Mouse (Mus musculus): ENCODE results near the gene Olfr66.

Olfr66 gene

GRCm38 (mm10) chr7:103886152-103886551 is at the start of gene Olfr66:
Gene Olfr66 (minus strand): TSS chr7:103886252.
- DNase-seq (ENCODE audit: low spot score in 2 of 2) = no peak

GRCm38 (mm10) chr7:103934264-103934663 is 48.2 kb upstream of the Olfr66 start, which contains the start of gene Olfr632:
Gene Olfr632 (plus strand): TSS chr7:103934347.
- no peak for DNase-seq (ENCODE audit: low spot score in 2 of 2)

GRCm38 (mm10) chr7:103928525-103928924 is 42.5 kb upstream of the Olfr66 start, which contains the start of gene Olfr631:
Gene Olfr631 (plus strand): TSS chr7:103928825.
- DNase-seq (ENCODE audit: low spot score in 2 of 2) = no peak

- no peak for DNase-seq (ENCODE audit: low spot score in 2 of 2)
Measured at GRCm38 (mm10) chr7:103915338-103915737, 29.3 kb upstream of the Olfr66 start.

- no peak for DNase-seq (ENCODE audit: low spot score in 2 of 2)
Measured at GRCm38 (mm10) chr7:103912969-103913511, 27.0 kb upstream of the Olfr66 start.

- no peak for DNase-seq (ENCODE audit: low spot score in 2 of 2)
Measured at GRCm38 (mm10) chr7:103910047-103910446, 24.0 kb upstream of the Olfr66 start.

- DNase-seq (ENCODE audit: low spot score in 2 of 2) = no peak
Measured at GRCm38 (mm10) chr7:103903187-103903586, 17.1 kb upstream of the Olfr66 start, which contains the start of gene Olfr65. Gene Olfr65 (plus strand): TSS chr7:103903487.

- DNase-seq (ENCODE audit: low spot score in 2 of 2) = no peak
Measured at GRCm38 (mm10) chr7:103894385-103894784, 8.3 kb upstream of the Olfr66 start, which contains the start of gene Olfr64. Gene Olfr64 (minus strand): TSS chr7:103894485.

GRCm38 (mm10) chr7:103877093-103877492 is 9.0 kb downstream of the Olfr66 start:
- no peak for DNase-seq (ENCODE audit: low spot score in 2 of 2)

GRCm38 (mm10) chr7:103874451-103874850 is 11.6 kb downstream of the Olfr66 start:
- DNase-seq (ENCODE audit: low spot score in 2 of 2) = no peak

GRCm38 (mm10) chr7:103873064-103873463 is 13.0 kb downstream of the Olfr66 start:
- peak in 1 of 2 experiments; percentile 3 for DNase-seq (ENCODE audit: low spot score in 2 of 2)

GRCm38 (mm10) chr7:103870667-103871066 is 15.4 kb downstream of the Olfr66 start:
- DNase-seq (ENCODE audit: low spot score in 2 of 2) = no peak

GRCm38 (mm10) chr7:103865716-103866115 is 20.3 kb downstream of the Olfr66 start:
- no peak for DNase-seq (ENCODE audit: low spot score in 2 of 2)

- no peak for DNase-seq (ENCODE audit: low spot score in 2 of 2)
Measured at GRCm38 (mm10) chr7:103861531-103861930, 24.5 kb downstream of the Olfr66 start.

GRCm38 (mm10) chr7:103860855-103861254 is 25.2 kb downstream of the Olfr66 start:
- DNase-seq (ENCODE audit: low spot score in 2 of 2) = no peak

- DNase-seq (ENCODE audit: low spot score in 2 of 2) = no peak
Measured at GRCm38 (mm10) chr7:103859076-103859475, 27.0 kb downstream of the Olfr66 start.

- DNase-seq (ENCODE audit: low spot score in 2 of 2) = no peak
Measured at GRCm38 (mm10) chr7:103854669-103855068, 31.4 kb downstream of the Olfr66 start.

- DNase-seq (ENCODE audit: low spot score in 2 of 2) = no peak
Measured at GRCm38 (mm10) chr7:103853090-103853489, 33.0 kb downstream of the Olfr66 start, which contains the start of gene Hbb-y. Gene Hbb-y (minus strand): TSS chr7:103853216.

- DNase-seq (ENCODE audit: low spot score in 2 of 2) = no peak
Measured at GRCm38 (mm10) chr7:103844525-103845325, 41.3 kb downstream of the Olfr66 start.

- no peak for DNase-seq (ENCODE audit: low spot score in 2 of 2)
Measured at GRCm38 (mm10) chr7:103843034-103843433, 43.0 kb downstream of the Olfr66 start, which contains the start of gene Hbb-bh1. Gene Hbb-bh1 (minus strand): TSS chr7:103843164.

- no peak for DNase-seq (ENCODE audit: low spot score in 2 of 2)
Measured at GRCm38 (mm10) chr7:103840268-103840667, 45.8 kb downstream of the Olfr66 start, which contains the start of gene Hbb-bh2. Gene Hbb-bh2 (minus strand): TSS chr7:103840520.

All from left cerebral cortex, adult 9 months (tissue).